Mouse (Mus musculus) limb, embryonic 11.5 days (tissue): Measurements from ENCODE around the gene Hspa12a. TPM values are rescaled to one million over a fixed set of nuclear protein-coding genes. Genes with fewer than 3 reads are reported as not detected.

Source experiments
- ATAC-seq: fragments of 200-750 bp; cut with Nextera tagmentation; 2 replicates; pipeline ENCODE4 v1.8.0; 2017; ENCODE audit warnings: low read depth; ENCODE audit not compliant: insufficient number of reproducible peaks, low FRiP score, low TSS enrichment
- DNase-seq: peaks from one replicate; pipeline ENCODE4 v3.0.0-alpha.2; 2015; ENCODE audit warnings: low spot score
- H3K27ac ChIP-seq: fragments of 300-500 bp; sonication (generic); replicated peaks from 2 replicates; pipeline ENCODE4 v1.5.1; 2014; ENCODE audit warnings: low read depth, mild to moderate bottlenecking, low read length
- H3K27me3 ChIP-seq: fragments of 300-500 bp; sonication (generic); 2 replicates; pipeline ENCODE4 v1.6.1; 2014; ENCODE audit warnings: mild to moderate bottlenecking, low read length, mixed read lengths; ENCODE audit not compliant: control insufficient read depth, insufficient read depth
- H3K36me3 ChIP-seq: fragments of 300-500 bp; sonication (generic); 2 replicates; pipeline ENCODE4 v1.6.1; 2014; ENCODE audit warnings: mild to moderate bottlenecking, low read length, moderate library complexity, mixed read lengths; ENCODE audit not compliant: control insufficient read depth, insufficient read depth
- H3K4me1 ChIP-seq: fragments of 300-500 bp; sonication (generic); 2 replicates; pipeline ENCODE4 v1.6.1; 2014; ENCODE audit warnings: low read length, mixed read lengths; ENCODE audit not compliant: control insufficient read depth, insufficient read depth
- H3K4me2 ChIP-seq: fragments of 300-500 bp; sonication (generic); 2 replicates; pipeline ENCODE4 v1.6.1; 2014; ENCODE audit warnings: low read depth, mild to moderate bottlenecking, moderate library complexity; ENCODE audit not compliant: severe bottlenecking
- H3K4me3 ChIP-seq: fragments of 300-500 bp; sonication (generic); 2 replicates; pipeline ENCODE4 v1.5.1; 2014; ENCODE audit warnings: low read depth, low read length
- H3K9ac ChIP-seq: fragments of 300-500 bp; sonication (generic); 2 replicates; pipeline ENCODE4 v1.6.1; 2014; ENCODE audit warnings: mild to moderate bottlenecking, low read length
- H3K9me3 ChIP-seq: fragments of 300-500 bp; sonication (generic); 2 replicates; pipeline ENCODE4 v1.6.1; 2016; ENCODE audit warnings: low read length; ENCODE audit not compliant: control insufficient read depth
- WGBS: fragments of 180-500 bp; shearing (Covaris S2); extraction: QIAGEN DNeasy Blood & Tissue Kit; methylation state at CpG from one replicate; pipeline ENCODE4 v1.1.7; 2014; 5-methylcytosine and 5-hydroxymethylcytosine counted together
- polyA plus RNA-seq: library from polyadenylated mRNA; unstranded; fragments of >200 nt; fragmentation: Nextera tagmentation; extraction: Ambion mirVana; gene quantifications from 2 replicates; pipeline ENCODE4 v1.2.1, GENCODE M21; 2014

The Hspa12a gene
- polyA plus RNA-seq, 1 experiment from 2014 or later = 3.0 TPM

DNA sequence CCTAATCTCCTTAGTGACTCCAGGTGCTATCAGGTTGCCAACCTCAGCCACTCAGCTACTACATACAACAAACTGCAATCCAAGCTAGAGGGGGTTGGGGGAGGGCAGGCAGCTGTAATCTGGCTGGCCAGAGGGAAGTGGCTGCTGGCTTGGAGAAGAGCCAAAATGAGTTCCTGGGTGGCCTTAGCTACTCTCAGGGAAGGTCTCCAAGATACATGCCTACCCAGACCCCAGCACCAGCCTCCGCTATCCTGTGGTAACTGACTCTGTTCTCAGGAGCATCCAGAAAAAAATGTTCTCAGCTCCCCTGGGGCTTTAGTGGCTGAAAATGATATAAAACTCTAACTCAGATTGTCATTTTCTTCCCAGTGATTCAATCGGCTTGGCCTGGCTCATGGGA is 64.9 kb downstream of the Hspa12a start:
- no peaks in the 10 kb centered on the region for H3K27me3 ChIP-seq
- DNase-seq = no peak
- H3K4me2 ChIP-seq = no peak overlapping the region
- no peak overlapping the region for H3K4me3 ChIP-seq
- no peak overlapping the region for H3K27ac ChIP-seq
- H3K4me1 ChIP-seq = no peaks in the 10 kb centered on the region
- no peak overlapping the region for H3K9ac ChIP-seq
- no peak for ATAC-seq
- H3K9me3 ChIP-seq = no peaks in the 10 kb centered on the region
- no peaks in the 10 kb centered on the region for H3K36me3 ChIP-seq
- WGBS = 90% methylated on average over 2 of the region's 2 CpGs

GRCm38 (mm10) chr19:58873536-58873935 is 69.9 kb downstream of the Hspa12a start:
- Histone ChIP-seq H3K4me2 (no peak overlapping the region), H3K4me1 (no peaks in the 10 kb centered on the region), H3K9me3 (no peaks in the 10 kb centered on the region), H3K9ac (no peak overlapping the region), H3K4me3 (no peak overlapping the region), H3K27ac (no peak overlapping the region), H3K36me3 (no peaks in the 10 kb centered on the region), H3K27me3 (no peaks in the 10 kb centered on the region)
- ATAC-seq (no peak), DNase-seq (no peak)
- 78% methylated on average over 3 of the region's 3 CpGs for WGBS

- no peak overlapping the region for H3K27ac ChIP-seq
- no peak overlapping the region for H3K9ac ChIP-seq
- ATAC-seq = no peak
- no peak for DNase-seq
- no peaks in the 10 kb centered on the region for H3K27me3 ChIP-seq
- no peaks in the 10 kb centered on the region for H3K9me3 ChIP-seq
- 87% methylated on average over 11 of the region's 11 CpGs for WGBS
- no peak overlapping the region for H3K4me2 ChIP-seq
- no peak overlapping the region for H3K4me3 ChIP-seq
- H3K36me3 ChIP-seq = no peaks in the 10 kb centered on the region
- no peaks in the 10 kb centered on the region for H3K4me1 ChIP-seq
Measured at GRCm38 (mm10) chr19:58872381-58873259, 70.8 kb downstream of the Hspa12a start.

- H3K9me3 ChIP-seq = no peaks in the 10 kb centered on the region
- ATAC-seq (no peak), DNase-seq (no peak)
- 81% methylated on average over 6 of the region's 6 CpGs for WGBS
- no peak overlapping the region for H3K4me3 ChIP-seq
- H3K4me2 ChIP-seq = no peak overlapping the region
- H3K27ac ChIP-seq = no peak overlapping the region
- H3K4me1 ChIP-seq = no peaks in the 10 kb centered on the region
- H3K36me3 ChIP-seq = no peaks in the 10 kb centered on the region
- H3K9ac ChIP-seq = no peak overlapping the region
- H3K27me3 ChIP-seq = no peaks in the 10 kb centered on the region
Measured at GRCm38 (mm10) chr19:58871878-58872277, 71.6 kb downstream of the Hspa12a start.

DNA sequence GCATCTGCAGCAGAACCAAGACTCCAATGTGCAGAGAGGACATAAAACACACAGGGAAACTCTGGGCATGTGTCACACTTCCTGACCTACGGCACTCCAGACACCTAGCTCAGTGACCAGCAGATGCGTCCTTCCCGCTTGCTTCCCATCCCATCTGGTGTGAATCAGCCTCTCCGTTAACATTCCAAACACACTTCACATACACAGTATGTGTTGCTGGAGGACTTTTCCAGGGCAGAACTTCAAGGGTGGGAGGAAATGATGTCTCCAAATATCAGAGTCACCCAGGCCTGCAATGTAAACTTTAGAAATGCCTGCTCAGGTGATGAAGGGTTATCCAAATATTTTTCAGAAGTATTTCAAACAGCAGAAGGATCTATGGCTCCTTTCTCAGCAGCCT is 76.8 kb downstream of the Hspa12a start:
- 20% methylated on average over 4 of the region's 4 CpGs for WGBS
- no peaks in the 10 kb centered on the region for H3K4me1 ChIP-seq
- H3K4me3 ChIP-seq = no peak overlapping the region
- H3K9me3 ChIP-seq = no peaks in the 10 kb centered on the region
- H3K27ac ChIP-seq = no peak overlapping the region
- no peak overlapping the region for H3K9ac ChIP-seq
- ATAC-seq = no peak
- no peaks in the 10 kb centered on the region for H3K36me3 ChIP-seq
- no peaks in the 10 kb centered on the region for H3K27me3 ChIP-seq
- no peak overlapping the region for H3K4me2 ChIP-seq
- no peak for DNase-seq

DNA sequence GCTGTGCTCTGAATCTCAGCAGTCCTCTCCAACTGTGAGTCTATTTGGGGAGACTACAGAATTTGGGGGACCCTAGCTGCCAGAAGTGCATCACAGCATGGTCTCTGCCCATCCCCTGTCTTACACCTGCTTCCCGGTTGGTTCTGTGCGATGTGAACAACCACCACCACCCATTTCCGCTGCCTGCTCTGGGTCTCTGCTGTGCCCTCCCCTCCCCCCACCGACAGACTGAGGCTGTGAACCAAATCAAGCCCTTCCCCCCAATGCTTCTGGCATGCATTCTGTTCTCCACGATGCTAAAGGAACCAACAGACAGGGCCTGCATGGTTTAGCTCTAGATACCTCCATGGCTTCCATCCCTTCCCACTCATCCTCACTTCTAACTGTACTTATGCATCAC is 78.2 kb downstream of the Hspa12a start:
- Histone ChIP-seq H3K27me3 (no peaks in the 10 kb centered on the region), H3K9me3 (no peaks in the 10 kb centered on the region), H3K36me3 (no peaks in the 10 kb centered on the region), H3K4me1 (peaks cover 1% of the 10 kb centered on the region; the same call in 1 of the 2 replicates), H3K4me2 (no peak overlapping the region), H3K27ac (no peak overlapping the region), H3K4me3 (no peak overlapping the region), H3K9ac (no peak overlapping the region)
- 33% methylated on average over 5 of the region's 5 CpGs for WGBS
- no peak for DNase-seq
- ATAC-seq = no peak

- Histone ChIP-seq H3K4me2 (no peak overlapping the region), H3K36me3 (no peaks in the 10 kb centered on the region), H3K4me3 (no peak overlapping the region), H3K27ac (no peak overlapping the region), H3K9me3 (no peaks in the 10 kb centered on the region), H3K27me3 (peaks cover 7% of the 10 kb centered on the region; the same call in 1 of the 2 replicates), H3K4me1 (peaks cover 6% of the 10 kb centered on the region; the same call in 1 of the 2 replicates), H3K9ac (no peak overlapping the region)
- DNase-seq (no peak), ATAC-seq (no peak)
- 94% methylated on average over 1 of the region's 1 CpGs for WGBS
Measured at GRCm38 (mm10) chr19:58864006-58864573, 79.4 kb downstream of the Hspa12a start.

DNA sequence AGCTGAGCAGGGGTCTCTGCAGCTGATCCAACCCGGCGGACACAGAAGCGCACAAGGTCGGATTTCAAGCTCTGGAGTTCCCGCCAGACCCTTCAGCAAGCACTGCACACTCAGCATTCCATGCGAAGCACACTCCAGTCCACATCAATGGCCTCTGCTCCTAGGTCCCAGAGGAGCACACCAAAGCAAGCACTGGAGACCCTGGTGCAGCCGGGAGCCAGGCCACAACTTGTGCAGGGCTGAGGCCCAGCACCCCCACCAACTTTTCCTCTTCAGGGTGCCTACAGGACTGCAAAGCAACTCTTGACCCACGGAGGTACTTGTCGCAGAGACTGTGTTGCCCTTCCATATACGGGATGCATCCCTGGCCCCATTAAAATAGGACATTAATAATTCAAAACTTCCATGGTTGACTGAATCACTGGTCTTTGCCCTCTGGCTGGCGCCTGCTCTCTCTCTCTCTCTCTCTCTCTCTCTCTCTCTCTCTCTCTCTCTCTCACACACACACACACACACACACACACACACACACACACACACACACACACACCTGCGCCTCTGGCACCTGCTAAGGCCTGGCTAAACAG is 82.2 kb downstream of the Hspa12a start:
- DNase-seq (no peak), ATAC-seq (no peak; the same call in 1 of the 2 replicates)
- Histone ChIP-seq H3K27ac (no peak overlapping the region), H3K4me2 (peak overlapping the region; percentile 92), H3K36me3 (no peaks in the 10 kb centered on the region), H3K27me3 (peaks cover 9% of the 10 kb centered on the region; the same call in 1 of the 2 replicates), H3K4me1 (peaks cover 6% of the 10 kb centered on the region; the same call in 1 of the 2 replicates), H3K9me3 (no peaks in the 10 kb centered on the region), H3K4me3 (peak overlapping the region; percentile 53), H3K9ac (no peak overlapping the region; the same call in 1 of the 2 replicates)
- 25% methylated on average over 12 of the region's 12 CpGs for WGBS
